Mouse (Mus musculus): ENCODE data around the gene 3830403N18Rik. TPM values are rescaled to one million over a fixed set of nuclear protein-coding genes. Genes with fewer than 3 reads are reported as not detected.

3830403N18Rik gene
- not detected in 2 replicates for polyA plus RNA-seq (2012; ENCODE audit: low replicate concordance)

GRCm38 (mm10) chrX:56136336-56136909 is at the start of gene 3830403N18Rik:
Gene 3830403N18Rik, plus strand, starts transcription at chrX:56136572.

Other genes starting within 250 kb of the 3830403N18Rik start
- gene Gm773, start 76.3 kb downstream of the 3830403N18Rik start, polyA plus RNA-seq (2012; ENCODE audit: low replicate concordance), result not detected in 2 replicates
- not detected in 2 replicates for gene Zfp449, start 209.8 kb downstream of the 3830403N18Rik start, polyA plus RNA-seq (2012; ENCODE audit: low replicate concordance)
- gene Smim10l2a, start 238.0 kb downstream of the 3830403N18Rik start, polyA plus RNA-seq (2012; ENCODE audit: low replicate concordance), result 0.11 TPM in 2 replicates